Mouse (Mus musculus) Muller cell, postnatal 12 days (primary cell): ENCODE measurements at regions not wholly inside any gene's neighbourhood (a gene's known extent, or its start where the extent isn't known, plus 50 kb on each side); places are given as distances from the start of the nearest gene placed in this dataset.

ENCODE experiments used
- DNase-seq: peaks from one replicate; pipeline ENCODE4 v3.0.0-alpha.2; 2015; ENCODE audit errors: inconsistent ontology term

- no peak for DNase-seq
Observed at GRCm38 (mm10) chr14:73978694-73979093, 317.7 kb downstream of the Gm21750 start.

- DNase-seq: no peak
Observed at GRCm38 (mm10) chr14:73996229-73996628, 335.2 kb downstream of the Gm21750 start.

- no peak for DNase-seq
Observed at GRCm38 (mm10) chr14:73997796-73998195, 336.8 kb downstream of the Gm21750 start.

- DNase-seq: no peak
Observed at GRCm38 (mm10) chr14:73999409-73999909, 338.4 kb downstream of the Gm21750 start.

GRCm38 (mm10) chr14:74006911-74007310 lies 345.9 kb downstream of the Gm21750 start:
- DNase-seq: no peak

- DNase-seq: no peak
Observed at GRCm38 (mm10) chr14:74011555-74011954, 350.5 kb downstream of the Gm21750 start.

- DNase-seq: no peak
Observed at GRCm38 (mm10) chr14:74019421-74019820, 358.4 kb downstream of the Gm21750 start.

- DNase-seq: no peak
Observed at GRCm38 (mm10) chr14:74047009-74047694, 386.1 kb downstream of the Gm21750 start.

GRCm38 (mm10) chr14:74047695-74048280 lies 386.8 kb downstream of the Gm21750 start:
- no peak for DNase-seq

- peak; percentile 34 for DNase-seq
Observed at GRCm38 (mm10) chr14:74048386-74048785, 387.4 kb downstream of the Gm21750 start.

GRCm38 (mm10) chr14:74066051-74066450 lies 405.0 kb downstream of the Gm21750 start:
- DNase-seq: no peak

GRCm38 (mm10) chr14:74093016-74093415 lies 432.0 kb downstream of the Gm21750 start:
- DNase-seq: peak; percentile 61

GRCm38 (mm10) chr14:74099696-74100095 lies 438.7 kb downstream of the Gm21750 start:
- DNase-seq: peak; percentile 25

- no peak for DNase-seq
Observed at GRCm38 (mm10) chr14:74112603-74113002, 451.6 kb downstream of the Gm21750 start.

GRCm38 (mm10) chr14:74113116-74113515 lies 452.1 kb downstream of the Gm21750 start:
- peak; percentile 12 for DNase-seq

- DNase-seq: no peak
Observed at GRCm38 (mm10) chr14:74113556-74113955, 452.5 kb downstream of the Gm21750 start.

- no peak for DNase-seq
Observed at GRCm38 (mm10) chr14:74117686-74118085, 456.7 kb downstream of the Gm21750 start.

GRCm38 (mm10) chr14:74145202-74145700 lies 484.2 kb downstream of the Gm21750 start:
- no peak for DNase-seq

- DNase-seq: peak; percentile 29
Observed at GRCm38 (mm10) chr14:74166221-74166620, 474.4 kb upstream of the Htr2a start.

- DNase-seq: peak; percentile 60
Observed at GRCm38 (mm10) chr14:74169131-74169875, 471.3 kb upstream of the Htr2a start.

GRCm38 (mm10) chr14:74180066-74180465 lies 460.6 kb upstream of the Htr2a start:
- no peak for DNase-seq

GRCm38 (mm10) chr14:74182996-74183395 lies 457.6 kb upstream of the Htr2a start:
- DNase-seq: no peak
